Mouse (Mus musculus) spleen, adult 2 months (tissue): ENCODE results near the gene AC140267.1. TPM values are rescaled to one million over a fixed set of nuclear protein-coding genes. Genes with fewer than 3 reads are reported as not detected.

Experiments used
- DNase-seq, 2 experiments: peaks; one replicate each; pipeline versions ENCODE4 v3.0.0 to v3.0.0-alpha.2; 2012 to 2021; ENCODE audit warnings: low spot score in 2 of 2, low read depth in 1 of 2
- H3K27ac ChIP-seq: fragments of 200-500 bp; 2 replicates; pipeline ENCODE4 v1.5.1; 2012; ENCODE audit warnings: low read length, inconsistent platforms; ENCODE audit not compliant: insufficient read depth
- H3K27me3 ChIP-seq: fragments of 200-500 bp; 2 replicates; pipeline ENCODE4 v1.6.1; 2012; ENCODE audit warnings: mild to moderate bottlenecking, moderate library complexity, low read length, inconsistent platforms; ENCODE audit not compliant: control insufficient read depth, insufficient read depth
- H3K36me3 ChIP-seq: fragments of 200-500 bp; 2 replicates; pipeline ENCODE4 v1.6.1; 2012; ENCODE audit warnings: mild to moderate bottlenecking, low read length, inconsistent platforms; ENCODE audit not compliant: control insufficient read depth, insufficient read depth
- H3K4me1 ChIP-seq: fragments of 200-500 bp; 2 replicates; pipeline ENCODE4 v1.6.1; 2011; ENCODE audit warnings: inconsistent platforms; ENCODE audit not compliant: control insufficient read depth, insufficient read depth, insufficient read length
- H3K4me3 ChIP-seq: fragments of 200-500 bp; 2 replicates; pipeline ENCODE4 v1.5.1; 2011; ENCODE audit warnings: mild to moderate bottlenecking, inconsistent platforms; ENCODE audit not compliant: insufficient read depth, insufficient read length; ENCODE audit errors: extremely low read depth
- CTCF ChIP-seq: fragments of 200-500 bp; IDR thresholded peaks from 2 replicates; pipeline ENCODE4 v1.5.1; 2011; ENCODE audit warnings: mild to moderate bottlenecking, inconsistent platforms; ENCODE audit not compliant: insufficient read depth, insufficient read length, insufficient replicate concordance; ENCODE audit errors: extremely low read depth
- POLR2A ChIP-seq: fragments of 200-500 bp; IDR thresholded peaks from 2 replicates; pipeline ENCODE4 v1.6.1; 2011; ENCODE audit warnings: low read depth, low read length, inconsistent platforms
- WGBS: fragments of 180-500 bp; shearing (Covaris S2); methylation state at CpG from one replicate; pipeline ENCODE4 v1.1.7; 2018; 5-methylcytosine and 5-hydroxymethylcytosine counted together
- polyA plus RNA-seq: library from polyadenylated mRNA; depleted of rRNA; stranded (reverse); fragments of >200 nt; gene quantifications from 2 replicates; pipeline ENCODE4 v1.2.3, GENCODE M21; 2012

AC140267.1 gene
- polyA plus RNA-seq, 1 experiment, result not detected

- H3K36me3 ChIP-seq, result no peaks in the 10 kb centered on the region
- H3K4me1 ChIP-seq, result peaks cover 4% of the 10 kb centered on the region
- TF ChIP-seq CTCF (no peak), POLR2A (no peak)
- DNase-seq, result no peak
- H3K27me3 ChIP-seq, result no peaks in the 10 kb centered on the region
- WGBS, result 88% methylated on average over 10 of the region's 10 CpGs
- no peak overlapping the region for H3K27ac ChIP-seq
- no peak overlapping the region for H3K4me3 ChIP-seq
These were observed 18.2 kb upstream of the AC140267.1 start for GRCm38 (mm10) chr15:80217476-80217875.

GRCm38 (mm10) chr15:80219211-80219610, 16.4 kb upstream of the AC140267.1 start:
- H3K36me3 ChIP-seq, result no peaks in the 10 kb centered on the region
- WGBS, result 13% methylated on average over 14 of the region's 14 CpGs
- H3K4me3 ChIP-seq, result peak overlapping the region; percentile 5; the same call in 1 of the 2 replicates
- H3K4me1 ChIP-seq, result peaks cover 4% of the 10 kb centered on the region
- H3K27ac ChIP-seq, result peak overlapping the region; percentile 46
- DNase-seq, result peak in 1 of 2 experiments; percentile 32
- no peaks in the 10 kb centered on the region for H3K27me3 ChIP-seq
- no peak for TF ChIP-seq POLR2A
- no peak for TF ChIP-seq CTCF

GRCm38 (mm10) chr15:80219705-80220657, 15.7 kb upstream of the AC140267.1 start:
- no peak for DNase-seq

GRCm38 (mm10) chr15:80221031-80221430, 14.6 kb upstream of the AC140267.1 start:
- H3K27ac ChIP-seq, result no peak overlapping the region
- 80% methylated on average over 8 of the region's 8 CpGs for WGBS
- H3K4me1 ChIP-seq, result peaks cover 4% of the 10 kb centered on the region
- DNase-seq, result no peak
- TF ChIP-seq CTCF (no peak), POLR2A (no peak)
- H3K27me3 ChIP-seq, result no peaks in the 10 kb centered on the region
- H3K4me3 ChIP-seq, result no peak overlapping the region
- no peaks in the 10 kb centered on the region for H3K36me3 ChIP-seq

More at GRCm38 (mm10) chr15:80219705-80220657, 15.7 kb upstream of the AC140267.1 start:
- TF ChIP-seq CTCF (no peak), POLR2A (no peak)
- WGBS, result 59% methylated on average over 4 of the region's 4 CpGs
- Histone ChIP-seq H3K27me3 (no peaks in the 10 kb centered on the region), H3K27ac (peak overlapping the region; percentile 46), H3K4me3 (no peak overlapping the region), H3K36me3 (no peaks in the 10 kb centered on the region), H3K4me1 (peaks cover 4% of the 10 kb centered on the region)

- DNase-seq, result no peak
- Histone ChIP-seq H3K27ac (no peak overlapping the region), H3K36me3 (no peaks in the 10 kb centered on the region), H3K4me3 (no peak overlapping the region), H3K27me3 (no peaks in the 10 kb centered on the region), H3K4me1 (peaks cover 4% of the 10 kb centered on the region)
- TF ChIP-seq POLR2A (no peak), CTCF (no peak)
- 83% methylated on average over 7 of the region's 7 CpGs for WGBS
These were observed 11.9 kb upstream of the AC140267.1 start for GRCm38 (mm10) chr15:80223751-80224150.

GRCm38 (mm10) chr15:80225208-80225607, 10.4 kb upstream of the AC140267.1 start:
- no peaks in the 10 kb centered on the region for H3K4me1 ChIP-seq
- WGBS, result 24% methylated on average over 9 of the region's 9 CpGs
- no peak overlapping the region for H3K27ac ChIP-seq
- TF ChIP-seq CTCF (peak; percentile 97), POLR2A (no peak)
- H3K27me3 ChIP-seq, result no peaks in the 10 kb centered on the region
- no peaks in the 10 kb centered on the region for H3K36me3 ChIP-seq
- no peak overlapping the region for H3K4me3 ChIP-seq
- DNase-seq, result peak; percentile 38 to 60

- no peaks in the 10 kb centered on the region for H3K27me3 ChIP-seq
- no peak overlapping the region for H3K27ac ChIP-seq
- no peak overlapping the region for H3K4me3 ChIP-seq
- 49% methylated on average over 2 of the region's 2 CpGs for WGBS
- TF ChIP-seq POLR2A, result no peak
- TF ChIP-seq CTCF, result peak; percentile 41; the same call in 1 of the 2 replicates
- H3K36me3 ChIP-seq, result no peaks in the 10 kb centered on the region
- DNase-seq, result peak; percentile 41 to 60
- no peaks in the 10 kb centered on the region for H3K4me1 ChIP-seq
These were observed 9.8 kb upstream of the AC140267.1 start for GRCm38 (mm10) chr15:80225796-80226195.
